ENCODE assay signal across 8 mouse cellular contexts in the genomic region with DNA sequence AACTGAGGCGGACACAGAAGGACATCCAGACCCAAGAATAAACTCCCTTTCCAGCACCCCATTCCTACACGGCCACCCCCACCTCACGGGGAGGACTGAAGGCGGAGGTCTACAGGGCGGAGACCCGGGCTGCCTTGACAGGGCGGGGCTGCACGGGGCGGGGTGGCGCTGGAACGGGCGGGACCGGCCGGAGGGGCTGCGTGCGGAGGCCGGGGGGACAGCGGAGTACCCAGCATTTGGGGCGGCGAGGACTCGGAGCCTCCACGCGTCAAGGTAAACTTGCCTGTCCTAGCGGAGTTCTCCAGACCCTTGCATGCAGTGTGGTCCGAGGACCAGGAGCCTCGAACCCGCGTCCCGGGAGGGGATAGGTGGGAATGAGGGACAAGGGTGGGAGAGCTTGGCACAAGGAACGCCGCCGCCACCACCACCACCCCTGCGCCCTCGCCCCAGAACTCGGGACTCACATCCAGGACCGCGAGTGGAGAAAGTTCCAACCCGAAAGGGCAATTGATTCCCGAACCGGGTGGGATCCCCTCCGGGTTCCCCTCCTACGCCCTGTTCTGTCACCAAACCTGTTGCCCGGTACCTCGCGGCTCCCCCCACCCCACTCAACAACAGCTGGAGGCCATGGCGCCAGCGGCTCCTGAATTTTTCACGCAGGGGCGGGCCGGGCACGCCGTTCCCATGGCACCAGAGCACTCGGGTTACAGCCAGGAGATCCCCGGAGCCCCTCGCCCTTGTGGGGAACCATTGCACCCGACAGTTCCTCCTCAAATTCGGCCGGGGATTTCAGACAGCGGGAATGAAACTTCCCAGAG. TPM values are rescaled to one million over a fixed set of nuclear protein-coding genes. Genes with fewer than 3 reads are reported as not detected.
DNase-seq lines count a peak whose midpoint lies in the region; ATAC-seq lines count a peak whose summit lies in the region.

A gene (plus strand): TSS at position 178 of the 818 bp plus-strand sequence.

- WGBS in heart, embryonic 14.5 days: under 1% methylated on average over 59 of the region's 59 CpGs
- 2% methylated on average over 59 of the region's 59 CpGs for WGBS in limb, embryonic 12.5 days
- 2% methylated on average over 59 of the region's 59 CpGs for WGBS in midbrain, embryonic 14.5 days

- DNase-seq in adrenal gland, adult 8-10 months: no peak
- DNase-seq in embryo, embryonic 9.5 days (ENCODE audit: extremely low spot score): peak; percentile 51
- DNase-seq in midbrain, embryonic 14.5 days: peak; percentile 30
- DNase-seq in cerebellum, adult 11 months: no peak
- no peak for DNase-seq in thymus, postnatal 4 days
- no peak for DNase-seq in B cell, adult 2 months

- peaks cover 30% of the 10 kb centered on the region for H3K27me3 ChIP-seq in heart, embryonic 14.5 days (ENCODE audit: control insufficient read depth, insufficient read depth, low read length)
- peaks cover 62% of the 10 kb centered on the region for H3K27me3 ChIP-seq in limb, embryonic 12.5 days
- peaks cover 29% of the 10 kb centered on the region; the same call in 1 of the 2 replicates for H3K27me3 ChIP-seq in midbrain, embryonic 14.5 days (ENCODE audit: control insufficient read depth, insufficient read depth, low read length)

- peaks cover 0 to 7% of the 10 kb centered on the region in 2 experiments; a peak in 2 of 4 replicates for H3K4me1 ChIP-seq in heart, embryonic 14.5 days (ENCODE audit: control insufficient read depth in 2 of 2, insufficient read depth in 2 of 2, low read length in 2 of 2)
- peaks cover 17% of the 10 kb centered on the region for H3K4me1 ChIP-seq in limb, embryonic 12.5 days (replicated peaks)
- H3K4me1 ChIP-seq in midbrain, embryonic 14.5 days (ENCODE audit: control insufficient read depth, insufficient read depth, low read length): peaks cover 16% of the 10 kb centered on the region

- peak within 1 kb of the TSS; percentile 77 for H3K9ac ChIP-seq in heart, embryonic 14.5 days (ENCODE audit: low read length)
- peak within 1 kb of the TSS; percentile 50; the same call in 1 of the 2 replicates for H3K9ac ChIP-seq in limb, embryonic 12.5 days (replicated peaks)
- peak within 1 kb of the TSS; percentile 34; the same call in 1 of the 2 replicates for H3K9ac ChIP-seq in midbrain, embryonic 14.5 days (replicated peaks; ENCODE audit: low read length)

- no peaks in the 10 kb centered on the region for H3K9me3 ChIP-seq in heart, embryonic 14.5 days (ENCODE audit: control insufficient read depth, low read length)
- 0 out of 2 replicates have a peak, but pooled peaks cover 4% of the 10 kb centered on the region for H3K9me3 ChIP-seq in limb, embryonic 12.5 days
- H3K9me3 ChIP-seq in midbrain, embryonic 14.5 days (ENCODE audit: control insufficient read depth, low read length): no peaks in the 10 kb centered on the region

- peak within 1 kb of the TSS; percentile 79 for H3K4me2 ChIP-seq in heart, embryonic 14.5 days (ENCODE audit: low read length)
- H3K4me2 ChIP-seq in limb, embryonic 12.5 days: peak within 1 kb of the TSS; percentile 86
- H3K4me2 ChIP-seq in midbrain, embryonic 14.5 days (ENCODE audit: low read length): peak within 1 kb of the TSS; percentile 49

- 0 out of 2 replicates have a peak, but pooled peaks cover 4% of the 10 kb centered on the region for H3K36me3 ChIP-seq in heart, embryonic 14.5 days (ENCODE audit: control insufficient read depth, insufficient read depth, low read length)
- no peaks in the 10 kb centered on the region for H3K36me3 ChIP-seq in limb, embryonic 12.5 days
- H3K36me3 ChIP-seq in midbrain, embryonic 14.5 days (ENCODE audit: control insufficient read depth, insufficient read depth, low read length): no peaks in the 10 kb centered on the region

- ATAC-seq in heart, embryonic 14.5 days (ENCODE audit: insufficient number of reproducible peaks, insufficient read depth, low FRiP score, low read depth): no peak; the same call in 1 of the 2 replicates
- peak; percentile 58 for ATAC-seq in limb, embryonic 12.5 days (ENCODE audit: insufficient number of reproducible peaks, insufficient read depth, low FRiP score, low TSS enrichment, low read depth)
- no peak for ATAC-seq in midbrain, embryonic 14.5 days (ENCODE audit: low FRiP score, low TSS enrichment)

- H3K4me3 ChIP-seq in heart, embryonic 14.5 days (ENCODE audit: control insufficient read depth in 1 of 2, insufficient read depth in 1 of 2, low read depth in 1 of 2, low read length in 2 of 2): peak within 1 kb of the TSS; percentile 48 to 53
- peak within 1 kb of the TSS; percentile 47 for H3K4me3 ChIP-seq in limb, embryonic 12.5 days (replicated peaks)
- H3K4me3 ChIP-seq in midbrain, embryonic 14.5 days (replicated peaks; ENCODE audit: low read depth, low read length): peak within 1 kb of the TSS; percentile 27

- H3K27ac ChIP-seq in heart, embryonic 14.5 days (replicated peaks in 1 of 2; ENCODE audit: control insufficient read depth in 1 of 2, insufficient read depth in 1 of 2, low read depth in 2 of 2, low read length in 2 of 2): peak within 1 kb of the TSS; percentile 21 to 34; a peak in 2 of 4 replicates
- no peak within 1 kb of the TSS for H3K27ac ChIP-seq in limb, embryonic 12.5 days
- H3K27ac ChIP-seq in midbrain, embryonic 14.5 days (replicated peaks; ENCODE audit: low read depth, low read length): no peak within 1 kb of the TSS

RNA-seq across cellular contexts. Expression of the gene that starts here (rescaled TPM):
- 10 to 100 TPM in 3 of 4 experiments, 1 to 10 TPM in 1; 9.0 to 20.8 (median 14.6) TPM for total RNA-seq in adrenal gland, adult 8-10 months (2022)
- 13.0 and 13.2 TPM in 2 replicates for polyA plus RNA-seq in heart, embryonic 14.5 days (2014; fragmentation: Nextera tagmentation; extraction: Ambion mirVana)
- 0.87 and 1.1 TPM in 2 replicates for polyA plus RNA-seq in limb, embryonic 12.5 days (2016; fragmentation: Nextera tagmentation; extraction: Ambion mirVana)
- polyA plus RNA-seq in midbrain, embryonic 14.5 days (2014; fragmentation: Nextera tagmentation; extraction: Ambion mirVana): 0.12 and 0.27 TPM in 2 replicates

Comparison
In these comparisons a context has a peak if more than half of its experiments do, and no peak if none do; other contexts are left out.
1. Peak in DNase-seq, H3K4me3 ChIP-seq, H3K9ac ChIP-seq and H3K4me2 ChIP-seq in midbrain, embryonic 14.5 days; RNA of the gene not detected or under 1 TPM.
2. H3K27ac ChIP-seq: peak in heart, embryonic 14.5 days (2 of 2); none in limb, embryonic 12.5 days (single experiment) and midbrain, embryonic 14.5 days (single experiment).
3. Peak in every context shown above with its lines, with median percentiles within 50 percentile points of each other: H3K4me2 ChIP-seq, H3K4me3 ChIP-seq and H3K9ac ChIP-seq.